9 mouse cellular contexts compared by ENCODE assay signal in the genomic region with DNA sequence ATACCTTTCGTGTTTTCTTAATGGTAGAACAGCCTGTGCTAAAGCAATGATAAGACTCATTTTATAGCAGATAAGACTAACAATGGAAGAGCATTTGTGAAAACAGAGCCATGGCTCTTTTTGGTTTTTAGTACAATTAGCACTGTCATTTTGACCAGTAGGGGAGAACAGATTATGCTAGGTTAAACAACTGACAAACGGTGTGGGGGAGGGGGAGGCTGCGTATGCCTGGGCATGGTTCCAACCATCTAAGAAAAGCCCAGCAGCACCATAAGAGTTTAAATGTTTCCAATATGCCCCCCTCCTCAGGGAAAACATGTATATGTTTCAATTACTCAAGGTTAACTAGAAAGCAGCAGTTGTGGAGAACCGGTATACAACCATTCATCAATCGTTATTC.
A peak's percentile ranks its signal among the peaks of the same experiment; 100 is the strongest.
DNase-seq lines count a peak whose midpoint lies in the region; TF ChIP-seq lines count a peak whose summit lies in the region.
"Had no signal": no experiment of that assay in that cellular context is flagged by ENCODE, and none has a peak within 500 bp of the region (broad histone marks: within the 10 kb centered on the region; RNA-seq: fewer than 3 reads in every experiment).

No protein-coding gene starts in this region.

- no peaks in the 10 kb centered on the region for H3K79me2 ChIP-seq in MEL (ENCODE audit: control insufficient read depth, insufficient read depth, low read length, poor library complexity)

- no peak overlapping the region for H3K4me3 ChIP-seq in MEL (ENCODE audit: control insufficient read depth in 1 of 2, insufficient read depth in 1 of 2, low read depth in 2 of 2, low read length in 2 of 2)
- no peak overlapping the region; the same call in 1 of the 2 replicates for H3K4me3 ChIP-seq in layer of hippocampus, adult 2 months

- no peak for TF ChIP-seq CTCF in MEL (IDR thresholded peaks at IDR 0.05 in 2 of 3, conservative IDR thresholded peaks at IDR 0.05 in 1 of 3; ENCODE audit: control insufficient read depth in 1 of 3, insufficient read depth in 1 of 3, low read depth in 2 of 3, low read length in 3 of 3, poor library complexity in 1 of 3, severe bottlenecking in 1 of 3)
- TF ChIP-seq CTCF in layer of hippocampus, adult 2 months (conservative IDR thresholded peaks at IDR 0.05) = peak; percentile 58

- no peaks in the 10 kb centered on the region; a peak in 1 of 4 replicates for H3K4me1 ChIP-seq in MEL (ENCODE audit: control insufficient read depth in 1 of 2, insufficient read depth in 2 of 2, low read length in 2 of 2)

- no peaks in the 10 kb centered on the region for H3K9me3 ChIP-seq in MEL (replicated peaks; ENCODE audit: insufficient read depth, low read length)

- H3K9ac ChIP-seq in MEL (ENCODE audit: control insufficient read depth, low read depth, low read length, poor library complexity, severe bottlenecking) = no peak overlapping the region

- no peak overlapping the region for H3K27ac ChIP-seq in MEL (ENCODE audit: control insufficient read depth, low read depth, low read length)
- H3K27ac ChIP-seq in layer of hippocampus, adult 2 months = peak overlapping the region; percentile 52; the same call in 1 of the 2 replicates
- H3K27ac ChIP-seq: macrophage had no signal

- TF ChIP-seq EP300 in MEL (IDR thresholded peaks at IDR 0.05; ENCODE audit: low read depth in 1 of 2, low read length in 2 of 2) = no peak

- peak; percentile 16 for DNase-seq in adrenal gland, postnatal 14 days
- no peak for DNase-seq in adrenal gland, adult 2 months
- peak; percentile 24 for DNase-seq in kidney, postnatal 14 days
- no peak for DNase-seq in kidney, adult 11 months
- peak; percentile 2 for DNase-seq in MEL (ENCODE audit: low read depth, low spot score)
- DNase-seq in layer of hippocampus, adult 2 months (ENCODE audit: low spot score in 2 of 2) = peak; percentile 41 to 58
- DNase-seq in spleen, postnatal 10 days (ENCODE audit: low spot score in 2 of 2) = no peak
- DNase-seq in adrenal gland, adult 8-10 months = no peak

- H3K27me3 ChIP-seq in MEL (ENCODE audit: control insufficient read depth in 1 of 2, insufficient read depth in 2 of 2, low read length in 2 of 2) = peaks cover 0 to 1% of the 10 kb centered on the region in 2 experiments; a peak in 1 of 4 replicates

- no peaks in the 10 kb centered on the region for H3K36me3 ChIP-seq in MEL (ENCODE audit: control insufficient read depth in 1 of 2, insufficient read depth in 2 of 2, low read length in 2 of 2)

- TF ChIP-seq RAD21 in MEL (IDR thresholded peaks at IDR 0.05; ENCODE audit: low read depth, low read length) = no peak

- no peak for TF ChIP-seq POLR2A in MEL (IDR thresholded peaks at IDR 0.05; ENCODE audit: control insufficient read depth in 1 of 2, insufficient read depth in 1 of 2, low read depth in 1 of 2, low read length in 2 of 2, poor library complexity in 1 of 2)

TF ChIP-seq in MEL, 35 proteins besides CTCF, POLR2A, EP300 and RAD21:
- TF ChIP-seq MAZ (IDR thresholded peaks at IDR 0.05; ENCODE audit: low read depth, low read length) = no peak
TF ChIP-seq in MEL: peak in this region for 0.

Comparison
In these comparisons a context has a peak if more than half of its experiments do, and no peak if none do; other contexts are left out.
1. DNase-seq: peak in adrenal gland, postnatal 14 days (single experiment), kidney, postnatal 14 days (single experiment), MEL (single experiment) and layer of hippocampus, adult 2 months (2 of 2); none in adrenal gland, adult 2 months (single experiment), kidney, adult 11 months (single experiment), spleen, postnatal 10 days (0 of 2) and adrenal gland, adult 8-10 months (single experiment).